Mouse (Mus musculus) forebrain, embryonic 15.5 days (tissue): ENCODE measurements around the gene Wdr31. TPM values are rescaled to one million over a fixed set of nuclear protein-coding genes. Genes with fewer than 3 reads are reported as not detected.

ENCODE experiments used
- ATAC-seq: fragments of 200-750 bp; cut with Nextera tagmentation; replicated peaks from 2 replicates; pipeline ENCODE4 v1.8.0; 2017; ENCODE audit warnings: mild to moderate bottlenecking, moderate TSS enrichment, moderate library complexity
- H3K27ac ChIP-seq: fragments of 300-500 bp; sonication (generic); replicated peaks from 2 replicates; pipeline ENCODE4 v1.5.1; 2015; ENCODE audit warnings: mild to moderate bottlenecking, inconsistent platforms
- H3K27me3 ChIP-seq: fragments of 300-500 bp; sonication (generic); 2 replicates; pipeline ENCODE4 v1.6.1; 2015; ENCODE audit warnings: inconsistent platforms
- H3K36me3 ChIP-seq: fragments of 300-500 bp; sonication (generic); 2 replicates; pipeline ENCODE4 v1.6.1; 2015; ENCODE audit warnings: mild to moderate bottlenecking, inconsistent platforms
- H3K4me1 ChIP-seq: fragments of 300-500 bp; sonication (generic); 2 replicates; pipeline ENCODE4 v1.6.1; 2015; ENCODE audit warnings: inconsistent platforms
- H3K4me2 ChIP-seq: fragments of 300-500 bp; sonication (generic); replicated peaks from 2 replicates; pipeline ENCODE4 v1.6.1; 2015; ENCODE audit warnings: mild to moderate bottlenecking, inconsistent platforms
- H3K4me3 ChIP-seq: fragments of 300-500 bp; sonication (generic); 2 replicates; pipeline ENCODE4 v1.5.1; 2015; ENCODE audit warnings: mild to moderate bottlenecking, inconsistent platforms
- H3K9ac ChIP-seq: fragments of 300-500 bp; sonication (generic); replicated peaks from 2 replicates; pipeline ENCODE4 v1.6.1; 2015; ENCODE audit warnings: mild to moderate bottlenecking, inconsistent platforms
- H3K9me3 ChIP-seq: fragments of 300-500 bp; sonication (generic); 2 replicates; pipeline ENCODE4 v1.6.1; 2016; ENCODE audit warnings: inconsistent platforms
- WGBS: fragments of 180-500 bp; shearing (Covaris S2); methylation state at CpG from one replicate; pipeline ENCODE4 v1.1.7; 2015; ENCODE audit warnings: mixed read lengths; 5-methylcytosine and 5-hydroxymethylcytosine counted together
- polyA plus RNA-seq: library from polyadenylated mRNA; unstranded; fragments of >200 nt; fragmentation: Nextera tagmentation; extraction: Ambion mirVana; gene quantifications from 2 replicates; pipeline ENCODE4 v1.2.1, GENCODE M21; 2015

Gene Wdr31
- polyA plus RNA-seq, 1 experiment from 2014 or later, result 11.5 TPM

- 79% methylated on average over 7 of the region's 7 CpGs for WGBS
- no peak overlapping the region for H3K27ac ChIP-seq
These were observed 36.5 kb downstream of the Wdr31 start for GRCm38 (mm10) chr4:62433939-62434870.

DNA sequence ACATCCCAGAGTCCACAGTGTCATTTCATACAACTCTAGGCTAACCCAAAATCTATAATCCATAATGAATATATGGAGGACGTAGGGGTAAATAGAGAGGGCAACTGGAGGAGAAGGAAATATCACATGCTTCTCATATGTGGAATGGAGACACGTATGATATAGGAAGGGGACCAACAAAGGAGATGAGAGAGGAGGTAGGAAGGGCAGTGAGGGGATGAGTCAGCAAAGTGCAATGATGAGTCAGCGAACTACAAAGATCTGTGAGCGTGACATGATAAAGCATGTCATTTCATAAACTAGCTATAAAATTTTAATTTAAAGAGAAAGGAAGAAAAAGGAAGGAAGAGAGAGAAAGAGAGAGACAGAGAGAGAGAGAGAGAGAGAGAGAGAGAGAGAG is 39.2 kb downstream of the Wdr31 start:
- no peak overlapping the region for H3K27ac ChIP-seq
- 82% methylated on average over 4 of the region's 4 CpGs for WGBS
- H3K4me2 ChIP-seq, result no peak overlapping the region
- H3K4me1 ChIP-seq, result no peaks in the 10 kb centered on the region
- no peak for ATAC-seq
- H3K9me3 ChIP-seq, result no peaks in the 10 kb centered on the region
- H3K9ac ChIP-seq, result no peak overlapping the region
- no peaks in the 10 kb centered on the region for H3K27me3 ChIP-seq
- H3K4me3 ChIP-seq, result no peak overlapping the region
- H3K36me3 ChIP-seq, result no peaks in the 10 kb centered on the region

More at GRCm38 (mm10) chr4:62433939-62434870, 36.5 kb downstream of the Wdr31 start:
- H3K4me2 ChIP-seq, result no peak overlapping the region
- no peaks in the 10 kb centered on the region for H3K9me3 ChIP-seq
- no peak overlapping the region for H3K4me3 ChIP-seq
- H3K36me3 ChIP-seq, result no peaks in the 10 kb centered on the region
- no peak for ATAC-seq
- H3K4me1 ChIP-seq, result no peaks in the 10 kb centered on the region
- H3K27me3 ChIP-seq, result no peaks in the 10 kb centered on the region
- no peak overlapping the region for H3K9ac ChIP-seq

GRCm38 (mm10) chr4:62430678-62431077 is 40.0 kb downstream of the Wdr31 start:
- peaks cover 2% of the 10 kb centered on the region; the same call in 1 of the 2 replicates for H3K36me3 ChIP-seq
- H3K27ac ChIP-seq, result no peak overlapping the region
- no peak for ATAC-seq
- H3K4me2 ChIP-seq, result no peak overlapping the region
- H3K9ac ChIP-seq, result no peak overlapping the region
- H3K4me1 ChIP-seq, result no peaks in the 10 kb centered on the region
- H3K27me3 ChIP-seq, result no peaks in the 10 kb centered on the region
- no peaks in the 10 kb centered on the region for H3K9me3 ChIP-seq
- no peak overlapping the region for H3K4me3 ChIP-seq

GRCm38 (mm10) chr4:62429616-62430015 is 41.1 kb downstream of the Wdr31 start:
- Histone ChIP-seq H3K4me3 (no peak overlapping the region), H3K4me1 (no peaks in the 10 kb centered on the region), H3K9ac (no peak overlapping the region), H3K27me3 (no peaks in the 10 kb centered on the region), H3K4me2 (no peak overlapping the region), H3K36me3 (peaks cover 12% of the 10 kb centered on the region), H3K9me3 (no peaks in the 10 kb centered on the region), H3K27ac (no peak overlapping the region)
- WGBS, result 91% methylated on average over 9 of the region's 9 CpGs
- no peak for ATAC-seq

DNA sequence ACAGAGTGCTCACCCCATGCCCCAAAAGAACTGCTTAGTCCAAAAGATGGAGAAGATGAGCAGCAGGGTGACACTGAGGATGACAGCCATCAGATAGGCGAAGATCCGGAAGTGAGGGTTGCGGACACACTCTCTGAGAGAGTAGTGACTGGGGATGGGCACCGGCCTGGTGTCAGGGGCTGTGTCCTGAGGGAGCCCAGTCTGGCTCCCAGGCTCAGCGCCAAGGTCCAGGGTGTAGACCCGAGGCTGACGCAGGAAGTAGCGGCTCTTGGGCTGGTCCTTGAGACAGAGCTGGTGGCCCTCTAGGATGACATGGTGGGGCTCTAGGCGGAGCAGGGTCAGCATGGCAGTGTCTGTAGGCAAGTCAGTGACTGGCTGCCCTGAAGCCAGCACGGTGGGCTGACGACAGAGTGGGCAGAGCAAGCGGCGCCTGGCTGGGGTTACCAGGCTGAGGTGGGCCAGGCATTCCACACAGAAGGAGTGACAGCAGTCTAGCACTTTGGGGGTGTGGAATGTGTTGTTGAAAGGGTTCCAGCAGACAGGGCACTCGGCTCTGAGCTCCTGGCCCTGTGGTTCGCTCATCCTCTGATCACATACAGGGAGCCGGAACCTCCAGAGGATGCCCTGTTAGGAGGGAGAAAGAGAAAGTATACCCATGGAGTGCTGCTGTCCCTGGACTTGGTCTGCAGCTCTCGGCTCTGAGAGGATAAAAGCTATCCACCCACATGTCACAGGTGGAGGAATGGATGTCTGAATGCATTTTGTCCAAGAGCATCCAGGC is 42.5 kb downstream of the Wdr31 start:
- Histone ChIP-seq H3K27ac (no peak overlapping the region), H3K9ac (no peak overlapping the region), H3K9me3 (no peaks in the 10 kb centered on the region), H3K4me3 (no peak overlapping the region), H3K4me2 (no peak overlapping the region), H3K36me3 (peaks cover 25% of the 10 kb centered on the region), H3K27me3 (no peaks in the 10 kb centered on the region), H3K4me1 (no peaks in the 10 kb centered on the region)
- WGBS, result 81% methylated on average over 17 of the region's 17 CpGs
- 0 out of 2 replicates have a peak, but pooled peaks have one; percentile 23 for ATAC-seq

DNA sequence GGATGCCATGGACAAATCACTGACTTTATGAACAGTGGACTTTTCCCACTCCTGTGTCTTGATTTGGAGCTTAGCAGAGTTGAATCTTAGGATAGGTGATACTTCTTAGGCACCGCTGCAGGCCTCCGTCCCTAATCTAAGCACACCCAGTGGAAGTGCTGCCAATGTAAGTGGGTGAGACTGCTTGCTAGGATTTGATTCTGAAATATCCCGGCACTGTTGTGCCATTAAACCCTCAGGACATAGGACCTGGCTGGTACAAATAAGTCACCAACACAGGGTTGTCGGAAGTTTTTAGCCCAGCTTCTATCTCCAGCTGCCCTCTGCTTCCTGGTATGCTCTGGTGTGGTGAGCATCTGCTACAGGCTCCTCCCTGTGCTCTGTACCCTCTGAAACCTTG is 44.8 kb downstream of the Wdr31 start:
- no peak overlapping the region for H3K27ac ChIP-seq
- no peak overlapping the region for H3K4me2 ChIP-seq
- no peak for ATAC-seq
- no peak overlapping the region for H3K9ac ChIP-seq
- H3K9me3 ChIP-seq, result no peaks in the 10 kb centered on the region
- WGBS, result 94% methylated on average over 4 of the region's 4 CpGs
- no peaks in the 10 kb centered on the region for H3K27me3 ChIP-seq
- H3K4me1 ChIP-seq, result no peaks in the 10 kb centered on the region
- H3K36me3 ChIP-seq, result peaks cover 45% of the 10 kb centered on the region
- H3K4me3 ChIP-seq, result no peak overlapping the region

DNA sequence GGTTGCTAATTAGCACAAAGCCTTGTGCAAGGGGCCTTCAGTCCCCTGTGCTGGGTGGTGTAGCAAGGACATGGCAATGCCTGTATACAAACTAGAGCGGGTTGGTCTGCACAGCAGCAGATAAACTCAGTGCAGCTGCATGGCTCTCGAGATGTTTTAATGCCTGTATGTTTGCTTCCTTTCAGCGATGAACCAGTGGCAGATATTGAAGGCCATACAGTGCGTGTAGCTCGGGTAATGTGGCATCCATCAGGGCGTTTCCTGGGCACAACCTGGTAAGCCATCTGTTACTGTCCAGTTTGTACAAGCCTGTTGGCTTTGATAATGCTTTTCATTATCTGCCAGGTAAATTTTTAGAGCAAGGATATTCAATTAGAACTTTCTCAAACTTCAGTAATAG is 51.6 kb downstream of the Wdr31 start:
- Histone ChIP-seq H3K27me3 (no peaks in the 10 kb centered on the region), H3K27ac (no peak overlapping the region), H3K4me1 (no peaks in the 10 kb centered on the region), H3K36me3 (peaks cover 93% of the 10 kb centered on the region), H3K4me2 (no peak overlapping the region), H3K9me3 (no peaks in the 10 kb centered on the region), H3K4me3 (no peak overlapping the region), H3K9ac (no peak overlapping the region)
- ATAC-seq, result no peak
- WGBS, result 94% methylated on average over 6 of the region's 6 CpGs

GRCm38 (mm10) chr4:62418448-62418847 is 52.2 kb downstream of the Wdr31 start:
- H3K4me2 ChIP-seq, result no peak overlapping the region
- ATAC-seq, result peak; percentile 41; the same call in 1 of the 2 replicates
- 44% methylated on average over 8 of the region's 8 CpGs for WGBS
- H3K9ac ChIP-seq, result no peak overlapping the region
- no peak overlapping the region for H3K4me3 ChIP-seq
- H3K27ac ChIP-seq, result no peak overlapping the region
- H3K9me3 ChIP-seq, result no peaks in the 10 kb centered on the region
- no peaks in the 10 kb centered on the region for H3K27me3 ChIP-seq
- H3K36me3 ChIP-seq, result peaks cover 93% of the 10 kb centered on the region
- H3K4me1 ChIP-seq, result no peaks in the 10 kb centered on the region

DNA sequence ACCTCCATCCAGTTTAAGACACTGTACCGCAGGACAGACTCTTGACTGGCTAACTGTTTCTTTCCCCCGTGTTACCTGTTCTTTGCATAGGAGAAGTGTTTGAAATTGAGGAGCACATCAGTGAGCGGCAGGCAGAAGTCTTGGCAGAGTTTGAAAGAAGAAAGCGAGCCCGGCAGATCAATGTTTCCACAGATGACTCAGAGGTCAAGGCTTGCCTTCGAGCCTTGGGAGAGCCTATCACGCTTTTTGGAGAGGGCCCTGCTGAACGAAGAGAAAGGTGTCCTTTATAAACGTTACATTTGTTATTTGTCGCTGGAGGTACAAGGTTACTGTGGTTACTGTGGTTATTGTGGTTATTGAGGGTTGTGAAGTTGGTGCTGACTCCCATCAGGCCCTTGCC is 59.1 kb downstream of the Wdr31 start:
- Histone ChIP-seq H3K27ac (no peak overlapping the region), H3K27me3 (no peaks in the 10 kb centered on the region), H3K9ac (no peak overlapping the region), H3K4me1 (peaks cover 25% of the 10 kb centered on the region), H3K9me3 (no peaks in the 10 kb centered on the region), H3K4me3 (no peak overlapping the region), H3K4me2 (no peak overlapping the region), H3K36me3 (peaks cover 51% of the 10 kb centered on the region)
- WGBS, result 96% methylated on average over 10 of the region's 10 CpGs
- no peak for ATAC-seq

DNA sequence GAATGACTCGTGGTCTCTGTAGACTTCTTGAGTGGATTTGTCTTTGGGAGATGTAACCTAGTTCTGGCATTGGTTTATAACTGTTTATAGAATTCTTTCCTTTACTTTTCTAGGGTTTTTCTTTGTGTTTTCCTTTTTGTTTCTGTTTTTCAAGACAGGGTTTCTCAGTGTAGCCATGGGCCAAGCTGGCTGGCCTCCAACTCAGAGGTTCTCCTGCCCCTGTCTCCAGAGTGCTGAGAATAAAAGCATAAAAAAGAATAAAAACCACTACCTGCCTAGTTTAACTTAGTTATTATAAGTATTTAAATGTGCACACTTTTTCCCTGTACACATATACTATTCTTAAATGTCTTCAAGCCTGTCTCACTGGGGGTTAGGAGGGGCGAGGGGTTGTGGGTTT is 60.4 kb downstream of the Wdr31 start:
- Histone ChIP-seq H3K4me3 (0 out of 2 replicates have a peak overlapping the region, but pooled peaks have one; percentile 57), H3K9ac (no peak overlapping the region), H3K27me3 (no peaks in the 10 kb centered on the region), H3K36me3 (peaks cover 38% of the 10 kb centered on the region), H3K9me3 (no peaks in the 10 kb centered on the region), H3K4me2 (peak overlapping the region; percentile 53), H3K4me1 (peaks cover 38% of the 10 kb centered on the region), H3K27ac (no peak overlapping the region)
- ATAC-seq, result no peak
- 81% methylated on average over 2 of the region's 2 CpGs for WGBS

DNA sequence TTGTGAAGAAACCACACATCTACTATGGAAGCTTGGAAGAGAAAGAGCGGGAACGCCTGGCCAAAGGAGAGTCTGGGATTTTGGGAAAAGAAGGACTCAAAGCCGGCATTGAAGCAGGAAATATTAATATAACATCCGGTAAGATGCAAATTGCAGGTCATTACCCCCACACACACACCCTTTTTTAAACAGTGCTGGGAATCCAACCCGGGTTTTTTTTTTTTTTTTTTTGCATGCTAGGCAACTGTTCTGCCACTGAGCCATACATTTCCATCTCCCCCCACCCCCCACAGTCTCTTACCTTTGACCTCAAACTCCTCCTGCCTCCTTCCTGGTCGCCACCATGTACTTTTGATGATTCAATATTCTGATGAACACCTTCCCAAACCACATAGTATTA is 61.1 kb downstream of the Wdr31 start:
- Histone ChIP-seq H3K9ac (peak overlapping the region; percentile 73), H3K27me3 (no peaks in the 10 kb centered on the region), H3K4me1 (peaks cover 42% of the 10 kb centered on the region), H3K27ac (no peak overlapping the region), H3K9me3 (no peaks in the 10 kb centered on the region), H3K4me2 (peak overlapping the region; percentile 53), H3K36me3 (peaks cover 31% of the 10 kb centered on the region), H3K4me3 (peak overlapping the region; percentile 57)
- no peak for ATAC-seq
- WGBS, result 44% methylated on average over 6 of the region's 6 CpGs

DNA sequence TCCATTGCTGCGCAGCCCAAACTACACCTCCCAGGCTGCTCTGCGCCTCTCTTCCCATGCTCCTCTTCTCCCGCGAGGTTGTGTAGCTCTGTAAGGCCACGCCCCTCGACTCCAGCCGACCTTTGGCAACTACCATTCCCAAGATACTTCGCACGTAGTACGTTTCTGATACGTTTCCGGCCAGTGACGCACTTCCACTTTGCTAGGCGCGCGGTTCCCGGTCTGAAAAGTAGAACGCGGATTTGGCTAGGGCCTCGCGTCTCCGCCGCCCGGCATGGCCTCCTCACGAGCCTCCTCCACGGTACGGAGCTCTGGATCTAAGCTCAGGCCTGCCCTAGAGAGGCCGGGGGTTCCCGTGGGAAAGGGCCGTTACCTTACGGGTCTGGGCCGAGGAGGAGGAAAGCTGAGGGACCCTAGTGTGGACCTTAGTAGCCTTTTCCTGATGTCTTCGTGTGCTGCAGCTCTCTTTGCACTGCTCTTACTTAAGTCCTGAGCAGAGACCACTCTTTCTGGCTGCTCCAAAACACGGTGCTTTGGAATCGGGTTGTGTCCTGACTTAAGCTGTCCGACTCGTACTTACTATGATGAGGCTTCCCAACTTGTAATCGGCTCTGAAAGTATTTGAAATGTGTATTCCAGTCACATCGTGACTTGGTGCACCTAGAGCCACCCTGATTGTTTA is 62.0 kb downstream of the Wdr31 start, which contains the start of the genes Cdc26 and Prpf4:
Cdc26 (minus strand) TSS at position 42 of the 682 bp plus-strand sequence.
Prpf4 (plus strand) TSS at position 197 of the 682 bp plus-strand sequence.
- peak; percentile 100 for ATAC-seq
- H3K4me1 ChIP-seq, result peaks cover 44% of the 10 kb centered on the region
- H3K27me3 ChIP-seq, result no peaks in the 10 kb centered on the region
- H3K4me2 ChIP-seq, result peak within 1 kb of the TSS; percentile 53
- peak within 1 kb of the TSS; percentile 70 for H3K27ac ChIP-seq
- no peaks in the 10 kb centered on the region for H3K9me3 ChIP-seq
- peak within 1 kb of the TSS; percentile 57 for H3K4me3 ChIP-seq
- H3K36me3 ChIP-seq, result peaks cover 22% of the 10 kb centered on the region
- peak within 1 kb of the TSS; percentile 73 for H3K9ac ChIP-seq
- under 1% methylated on average over 39 of the region's 39 CpGs for WGBS
